Mouse (Mus musculus): ENCODE measurements around the gene Lmna. TPM values are rescaled to one million over a fixed set of nuclear protein-coding genes. Genes with fewer than 3 reads are reported as not detected.

Lmna gene
- polyA plus RNA-seq, 1 experiment from 2014 or later: 31.0 TPM

GRCm38 (mm10) chr3:88516407-88516806 lies 6.7 kb upstream of the Lmna start:
- H3K27me3 ChIP-seq (ENCODE audit: control insufficient read depth, insufficient read depth, low read length): no peaks in the 10 kb centered on the region
- H3K4me2 ChIP-seq (ENCODE audit: low read length): no peak overlapping the region
- H3K27ac ChIP-seq (replicated peaks; ENCODE audit: low read depth, low read length): no peak overlapping the region
- H3K4me1 ChIP-seq (ENCODE audit: control insufficient read depth, insufficient read depth, low read length): peaks cover 13% of the 10 kb centered on the region; the same call in 1 of the 2 replicates
- H3K4me3 ChIP-seq (replicated peaks; ENCODE audit: low read depth, low read length): no peak overlapping the region
- no peak overlapping the region for H3K9ac ChIP-seq (replicated peaks; ENCODE audit: low read length)
- H3K9me3 ChIP-seq (ENCODE audit: control insufficient read depth, low read length): no peaks in the 10 kb centered on the region
- H3K36me3 ChIP-seq (ENCODE audit: control insufficient read depth, insufficient read depth, low read length): no peaks in the 10 kb centered on the region
- DNase-seq: no peak
- WGBS: 92% methylated on average over 2 of the region's 2 CpGs
- ATAC-seq (ENCODE audit: low FRiP score, low TSS enrichment): no peak

- 97% methylated on average over 2 of the region's 2 CpGs for WGBS
- Histone ChIP-seq H3K9me3 (ENCODE audit: control insufficient read depth, low read length) (no peaks in the 10 kb centered on the region), H3K4me2 (ENCODE audit: low read length) (no peak overlapping the region), H3K27ac (replicated peaks; ENCODE audit: low read depth, low read length) (no peak overlapping the region), H3K4me1 (ENCODE audit: control insufficient read depth, insufficient read depth, low read length) (peaks cover 21% of the 10 kb centered on the region; the same call in 1 of the 2 replicates), H3K27me3 (ENCODE audit: control insufficient read depth, insufficient read depth, low read length) (no peaks in the 10 kb centered on the region), H3K9ac (replicated peaks; ENCODE audit: low read length) (no peak overlapping the region), H3K36me3 (ENCODE audit: control insufficient read depth, insufficient read depth, low read length) (no peaks in the 10 kb centered on the region), H3K4me3 (replicated peaks; ENCODE audit: low read depth, low read length) (no peak overlapping the region)
- ATAC-seq (ENCODE audit: low FRiP score, low TSS enrichment): no peak
- no peak for DNase-seq
Observed at GRCm38 (mm10) chr3:88515095-88515386, 5.3 kb upstream of the Lmna start.

- 85% methylated on average over 10 of the region's 10 CpGs for WGBS
- ATAC-seq (ENCODE audit: low FRiP score, low TSS enrichment) (no peak), DNase-seq (no peak)
- no peak overlapping the region for H3K9ac ChIP-seq (replicated peaks; ENCODE audit: low read length)
- H3K4me1 ChIP-seq (ENCODE audit: control insufficient read depth, insufficient read depth, low read length): peaks cover 26% of the 10 kb centered on the region
- H3K4me3 ChIP-seq (replicated peaks; ENCODE audit: low read depth, low read length): no peak overlapping the region
- H3K9me3 ChIP-seq (ENCODE audit: control insufficient read depth, low read length): no peaks in the 10 kb centered on the region
- no peak overlapping the region for H3K4me2 ChIP-seq (ENCODE audit: low read length)
- H3K36me3 ChIP-seq (ENCODE audit: control insufficient read depth, insufficient read depth, low read length): no peaks in the 10 kb centered on the region
- no peak overlapping the region for H3K27ac ChIP-seq (replicated peaks; ENCODE audit: low read depth, low read length)
- H3K27me3 ChIP-seq (ENCODE audit: control insufficient read depth, insufficient read depth, low read length): no peaks in the 10 kb centered on the region
Observed at GRCm38 (mm10) chr3:88514231-88515094, 4.7 kb upstream of the Lmna start.

- Histone ChIP-seq H3K27me3 (ENCODE audit: control insufficient read depth, insufficient read depth, low read length) (no peaks in the 10 kb centered on the region), H3K9ac (replicated peaks; ENCODE audit: low read length) (no peak overlapping the region), H3K36me3 (ENCODE audit: control insufficient read depth, insufficient read depth, low read length) (no peaks in the 10 kb centered on the region), H3K4me3 (replicated peaks; ENCODE audit: low read depth, low read length) (no peak overlapping the region), H3K9me3 (ENCODE audit: control insufficient read depth, low read length) (no peaks in the 10 kb centered on the region), H3K4me1 (ENCODE audit: control insufficient read depth, insufficient read depth, low read length) (peaks cover 30% of the 10 kb centered on the region), H3K27ac (replicated peaks; ENCODE audit: low read depth, low read length) (no peak overlapping the region), H3K4me2 (ENCODE audit: low read length) (no peak overlapping the region)
- DNase-seq (no peak), ATAC-seq (ENCODE audit: low FRiP score, low TSS enrichment) (no peak)
- 85% methylated on average over 7 of the region's 7 CpGs for WGBS
Observed at GRCm38 (mm10) chr3:88513546-88514115, 3.9 kb upstream of the Lmna start.

GRCm38 (mm10) chr3:88512896-88513545 lies 3.3 kb upstream of the Lmna start:
- no peak overlapping the region for H3K27ac ChIP-seq (replicated peaks; ENCODE audit: low read depth, low read length)
- 31% methylated on average over 12 of the region's 15 CpGs for WGBS
- H3K36me3 ChIP-seq (ENCODE audit: control insufficient read depth, insufficient read depth, low read length): no peaks in the 10 kb centered on the region
- H3K9ac ChIP-seq (replicated peaks; ENCODE audit: low read length): no peak overlapping the region
- no peaks in the 10 kb centered on the region for H3K9me3 ChIP-seq (ENCODE audit: control insufficient read depth, low read length)
- H3K27me3 ChIP-seq (ENCODE audit: control insufficient read depth, insufficient read depth, low read length): no peaks in the 10 kb centered on the region
- peaks cover 30% of the 10 kb centered on the region for H3K4me1 ChIP-seq (ENCODE audit: control insufficient read depth, insufficient read depth, low read length)
- DNase-seq (no peak), ATAC-seq (ENCODE audit: low FRiP score, low TSS enrichment) (no peak)
- no peak overlapping the region for H3K4me3 ChIP-seq (replicated peaks; ENCODE audit: low read depth, low read length)
- H3K4me2 ChIP-seq (ENCODE audit: low read length): peak overlapping the region; percentile 22; the same call in 1 of the 2 replicates

GRCm38 (mm10) chr3:88512141-88512895 lies 2.6 kb upstream of the Lmna start:
- Histone ChIP-seq H3K4me3 (replicated peaks; ENCODE audit: low read depth, low read length) (no peak overlapping the region), H3K4me2 (ENCODE audit: low read length) (peak overlapping the region; percentile 22; the same call in 1 of the 2 replicates), H3K9me3 (ENCODE audit: control insufficient read depth, low read length) (no peaks in the 10 kb centered on the region), H3K27ac (replicated peaks; ENCODE audit: low read depth, low read length) (no peak overlapping the region), H3K9ac (replicated peaks; ENCODE audit: low read length) (no peak overlapping the region), H3K36me3 (ENCODE audit: control insufficient read depth, insufficient read depth, low read length) (no peaks in the 10 kb centered on the region), H3K27me3 (ENCODE audit: control insufficient read depth, insufficient read depth, low read length) (no peaks in the 10 kb centered on the region), H3K4me1 (ENCODE audit: control insufficient read depth, insufficient read depth, low read length) (peaks cover 30% of the 10 kb centered on the region)
- no peak for DNase-seq
- ATAC-seq (ENCODE audit: low FRiP score, low TSS enrichment): no peak
- WGBS: 30% methylated on average over 6 of the region's 6 CpGs

GRCm38 (mm10) chr3:88511559-88511958 lies 1.8 kb upstream of the Lmna start:
- Histone ChIP-seq H3K4me2 (ENCODE audit: low read length) (no peak overlapping the region), H3K27ac (replicated peaks; ENCODE audit: low read depth, low read length) (no peak overlapping the region), H3K4me1 (ENCODE audit: control insufficient read depth, insufficient read depth, low read length) (peaks cover 30% of the 10 kb centered on the region), H3K9me3 (ENCODE audit: control insufficient read depth, low read length) (no peaks in the 10 kb centered on the region), H3K27me3 (ENCODE audit: control insufficient read depth, insufficient read depth, low read length) (no peaks in the 10 kb centered on the region), H3K36me3 (ENCODE audit: control insufficient read depth, insufficient read depth, low read length) (no peaks in the 10 kb centered on the region), H3K4me3 (replicated peaks; ENCODE audit: low read depth, low read length) (no peak overlapping the region), H3K9ac (replicated peaks; ENCODE audit: low read length) (no peak overlapping the region)
- DNase-seq (no peak), ATAC-seq (ENCODE audit: low FRiP score, low TSS enrichment) (no peak)
- 62% methylated on average over 4 of the region's 4 CpGs for WGBS

GRCm38 (mm10) chr3:88510421-88511289 lies 899 bp upstream of the Lmna start:
- DNase-seq (no peak), ATAC-seq (ENCODE audit: low FRiP score, low TSS enrichment) (no peak; the same call in 1 of the 2 replicates)
- Histone ChIP-seq H3K36me3 (ENCODE audit: control insufficient read depth, insufficient read depth, low read length) (no peaks in the 10 kb centered on the region), H3K9ac (replicated peaks; ENCODE audit: low read length) (peak overlapping the region; percentile 50; the same call in 1 of the 2 replicates), H3K27ac (replicated peaks; ENCODE audit: low read depth, low read length) (peak overlapping the region; percentile 83), H3K4me1 (ENCODE audit: control insufficient read depth, insufficient read depth, low read length) (peaks cover 30% of the 10 kb centered on the region), H3K27me3 (ENCODE audit: control insufficient read depth, insufficient read depth, low read length) (no peaks in the 10 kb centered on the region), H3K4me2 (ENCODE audit: low read length) (peak overlapping the region; percentile 57), H3K9me3 (ENCODE audit: control insufficient read depth, low read length) (no peaks in the 10 kb centered on the region), H3K4me3 (replicated peaks; ENCODE audit: low read depth, low read length) (peak overlapping the region; percentile 36)
- WGBS: 51% methylated on average over 13 of the region's 13 CpGs
